Mouse (Mus musculus): ENCODE measurements at regions not wholly inside any gene's neighbourhood (a gene's known extent, or its start where the extent isn't known, plus 50 kb on each side); places are given as distances from the start of the nearest gene placed in this dataset.
A peak's percentile ranks its signal among the peaks of the same experiment; 100 is the strongest.

GRCm38 (mm10) chr8:81147239-81147638 lies 132.5 kb upstream of the Usp38 start:
- H3K27ac ChIP-seq (replicated peaks; ENCODE audit: low read depth, low read length), result no peak overlapping the region
- TF ChIP-seq POLR2A (IDR thresholded peaks at IDR 0.05; ENCODE audit: borderline replicate concordance, extremely low read depth, insufficient read depth, insufficient read length), result no peak
- 78% methylated on average over 3 of the region's 3 CpGs for WGBS
- no peak overlapping the region for H3K9ac ChIP-seq (ENCODE audit: low read depth, low read length, severe bottlenecking)
- H3K27me3 ChIP-seq (ENCODE audit: control insufficient read depth, insufficient read depth, low read length), result no peaks in the 10 kb centered on the region
- no peak overlapping the region for H3K4me2 ChIP-seq (replicated peaks; ENCODE audit: low read depth, low read length, severe bottlenecking)
- no peaks in the 10 kb centered on the region for H3K9me3 ChIP-seq (ENCODE audit: control insufficient read depth, low read length)
- H3K4me1 ChIP-seq (ENCODE audit: control insufficient read depth, insufficient read depth, low read length), result no peaks in the 10 kb centered on the region; the same call in 1 of the 2 replicates
- DNase-seq (ENCODE audit: low spot score) (no peak), ATAC-seq (ENCODE audit: low FRiP score, low read depth) (no peak)
- H3K4me3 ChIP-seq (replicated peaks; ENCODE audit: low read length), result no peak overlapping the region
- no peaks in the 10 kb centered on the region for H3K36me3 ChIP-seq (ENCODE audit: control insufficient read depth, insufficient read depth, low read length)

DNA sequence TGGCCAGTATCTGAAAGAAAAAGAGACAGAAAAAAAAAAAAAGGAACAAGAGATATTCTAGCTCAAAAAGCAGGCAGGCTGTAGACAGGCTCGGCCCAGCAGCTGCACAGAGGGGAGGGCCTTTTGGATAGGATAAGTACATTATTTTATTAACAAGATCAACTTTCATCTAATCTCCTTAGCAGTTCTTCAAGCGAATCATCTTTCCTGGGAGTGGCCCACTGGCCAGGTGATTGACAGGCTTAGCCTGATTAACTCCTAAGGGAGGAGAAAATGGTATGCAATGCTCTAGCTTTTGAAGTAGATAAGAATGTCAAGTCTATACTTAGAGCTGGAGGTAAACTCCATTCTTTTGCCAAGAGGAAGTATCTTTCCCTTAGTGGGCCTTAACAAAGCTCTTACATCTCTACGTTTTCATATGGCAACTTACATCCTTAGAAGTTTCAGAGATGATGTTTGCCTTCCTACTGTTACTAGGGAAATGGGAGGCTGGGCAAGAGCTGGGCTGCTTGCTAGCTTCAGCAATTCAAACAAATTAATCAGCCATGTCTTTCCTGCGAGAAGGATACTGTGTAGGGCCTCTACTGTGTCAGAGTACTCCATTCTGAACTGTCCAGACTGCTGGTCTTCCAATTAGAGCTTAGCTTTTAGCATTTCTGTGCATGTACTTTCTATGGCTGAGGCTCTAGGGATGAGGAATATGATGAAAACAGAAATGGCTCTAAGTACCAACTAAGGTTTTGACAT lies 92.2 kb upstream of the Usp38 start:
- ATAC-seq (ENCODE audit: low FRiP score, low read depth), result no peak
- Histone ChIP-seq H3K36me3 (ENCODE audit: control insufficient read depth, insufficient read depth, low read length) (no peaks in the 10 kb centered on the region), H3K4me1 (ENCODE audit: control insufficient read depth, insufficient read depth, low read length) (no peaks in the 10 kb centered on the region), H3K4me3 (replicated peaks; ENCODE audit: low read length) (no peak overlapping the region), H3K4me2 (replicated peaks; ENCODE audit: low read depth, low read length, severe bottlenecking) (no peak overlapping the region), H3K9me3 (ENCODE audit: control insufficient read depth, low read length) (no peaks in the 10 kb centered on the region), H3K27me3 (ENCODE audit: control insufficient read depth, insufficient read depth, low read length) (no peaks in the 10 kb centered on the region), H3K9ac (ENCODE audit: low read depth, low read length, severe bottlenecking) (no peak overlapping the region), H3K27ac (replicated peaks; ENCODE audit: low read depth, low read length) (no peak overlapping the region)
- 61% methylated on average over 4 of the region's 4 CpGs for WGBS
- no peak for DNase-seq (ENCODE audit: low spot score)
- no peak for TF ChIP-seq POLR2A (IDR thresholded peaks at IDR 0.05; ENCODE audit: borderline replicate concordance, extremely low read depth, insufficient read depth, insufficient read length)

- Histone ChIP-seq H3K27me3 (ENCODE audit: control insufficient read depth, insufficient read depth, low read length) (no peaks in the 10 kb centered on the region), H3K9me3 (ENCODE audit: control insufficient read depth, low read length) (no peaks in the 10 kb centered on the region), H3K4me2 (replicated peaks; ENCODE audit: low read depth, low read length, severe bottlenecking) (no peak overlapping the region), H3K27ac (replicated peaks; ENCODE audit: low read depth, low read length) (no peak overlapping the region), H3K9ac (ENCODE audit: low read depth, low read length, severe bottlenecking) (no peak overlapping the region), H3K4me3 (replicated peaks; ENCODE audit: low read length) (no peak overlapping the region), H3K36me3 (ENCODE audit: control insufficient read depth, insufficient read depth, low read length) (no peaks in the 10 kb centered on the region), H3K4me1 (ENCODE audit: control insufficient read depth, insufficient read depth, low read length) (peaks cover 4% of the 10 kb centered on the region; the same call in 1 of the 2 replicates)
- 75% methylated on average over 2 of the region's 2 CpGs for WGBS
- no peak for ATAC-seq (ENCODE audit: low FRiP score, low read depth)
- TF ChIP-seq POLR2A (IDR thresholded peaks at IDR 0.05; ENCODE audit: borderline replicate concordance, extremely low read depth, insufficient read depth, insufficient read length), result no peak
- DNase-seq (ENCODE audit: low spot score), result no peak
Observed at GRCm38 (mm10) chr8:81098963-81099362, 84.2 kb upstream of the Usp38 start.

DNA sequence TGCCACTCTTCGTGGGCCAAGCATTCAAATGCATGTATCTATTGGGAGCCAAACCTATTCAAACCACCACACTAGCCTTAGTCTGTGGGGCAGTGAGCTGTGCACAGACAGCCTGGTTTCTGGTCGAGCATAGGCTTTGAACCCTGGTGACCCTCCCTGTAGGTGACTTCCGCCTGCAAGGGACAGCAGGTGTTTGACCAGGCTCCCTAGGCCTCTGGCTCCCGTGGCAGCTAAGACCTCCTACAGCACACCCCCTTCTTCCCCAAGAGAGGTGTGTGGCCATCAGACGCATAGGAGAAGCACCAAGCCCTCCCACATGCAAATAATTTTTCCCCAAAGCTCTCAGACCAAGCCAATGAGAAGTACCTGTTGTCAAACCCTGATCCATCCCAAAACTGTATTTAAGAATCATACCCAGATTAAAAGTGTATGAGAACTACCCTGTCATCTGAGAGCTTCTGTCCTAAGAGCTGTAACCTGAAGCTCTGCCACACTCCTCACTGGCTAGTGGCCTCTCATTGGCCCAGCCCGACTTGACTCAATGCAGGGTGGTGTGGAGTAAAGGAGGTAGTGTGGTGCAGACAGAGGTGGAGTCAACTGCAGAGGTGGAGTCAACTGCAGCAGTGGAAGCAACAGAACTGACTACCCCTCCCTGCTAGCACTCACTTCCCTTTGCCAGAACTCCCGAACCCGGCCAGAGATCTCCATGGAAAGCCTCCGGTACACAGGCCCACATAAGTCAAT lies 82.5 kb upstream of the Usp38 start:
- ATAC-seq (ENCODE audit: low FRiP score, low read depth) (peak; percentile 65; the same call in 1 of the 2 replicates), DNase-seq (ENCODE audit: low spot score) (no peak)
- no peak overlapping the region for H3K27ac ChIP-seq (replicated peaks; ENCODE audit: low read depth, low read length)
- H3K4me1 ChIP-seq (ENCODE audit: control insufficient read depth, insufficient read depth, low read length), result peaks cover 4% of the 10 kb centered on the region; the same call in 1 of the 2 replicates
- no peaks in the 10 kb centered on the region for H3K9me3 ChIP-seq (ENCODE audit: control insufficient read depth, low read length)
- H3K36me3 ChIP-seq (ENCODE audit: control insufficient read depth, insufficient read depth, low read length), result no peaks in the 10 kb centered on the region
- no peak for TF ChIP-seq POLR2A (IDR thresholded peaks at IDR 0.05; ENCODE audit: borderline replicate concordance, extremely low read depth, insufficient read depth, insufficient read length)
- WGBS, result 21% methylated on average over 9 of the region's 9 CpGs
- H3K4me2 ChIP-seq (replicated peaks; ENCODE audit: low read depth, low read length, severe bottlenecking), result no peak overlapping the region
- H3K9ac ChIP-seq (ENCODE audit: low read depth, low read length, severe bottlenecking), result no peak overlapping the region
- no peak overlapping the region for H3K4me3 ChIP-seq (replicated peaks; ENCODE audit: low read length)
- H3K27me3 ChIP-seq (ENCODE audit: control insufficient read depth, insufficient read depth, low read length), result no peaks in the 10 kb centered on the region

DNA sequence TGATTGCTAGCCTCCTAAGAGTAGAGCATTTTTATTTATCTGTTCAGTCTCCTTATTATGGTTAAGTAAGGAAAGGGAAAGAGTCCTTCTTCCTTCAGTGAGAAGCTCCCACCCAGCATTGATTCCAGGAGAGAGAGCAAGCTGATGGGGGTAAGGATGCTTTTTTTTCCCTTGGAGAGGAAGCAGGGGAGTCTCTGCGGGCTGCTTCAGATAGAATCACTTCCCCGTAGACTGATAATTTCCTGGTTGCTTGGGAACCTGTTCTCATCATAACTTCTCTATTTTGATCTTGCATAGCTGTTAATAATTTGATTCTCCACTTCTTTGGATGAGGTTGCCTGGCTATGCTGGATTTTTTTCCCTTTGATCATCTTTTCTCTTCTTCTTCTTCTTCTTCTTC lies 80.5 kb upstream of the Usp38 start:
- no peak overlapping the region for H3K4me2 ChIP-seq (replicated peaks; ENCODE audit: low read depth, low read length, severe bottlenecking)
- no peak overlapping the region for H3K27ac ChIP-seq (replicated peaks; ENCODE audit: low read depth, low read length)
- peaks cover 4% of the 10 kb centered on the region; the same call in 1 of the 2 replicates for H3K4me1 ChIP-seq (ENCODE audit: control insufficient read depth, insufficient read depth, low read length)
- 72% methylated on average over 2 of the region's 2 CpGs for WGBS
- H3K9ac ChIP-seq (ENCODE audit: low read depth, low read length, severe bottlenecking), result no peak overlapping the region
- H3K9me3 ChIP-seq (ENCODE audit: control insufficient read depth, low read length), result no peaks in the 10 kb centered on the region
- DNase-seq (ENCODE audit: low spot score) (no peak), ATAC-seq (ENCODE audit: low FRiP score, low read depth) (no peak)
- TF ChIP-seq POLR2A (IDR thresholded peaks at IDR 0.05; ENCODE audit: borderline replicate concordance, extremely low read depth, insufficient read depth, insufficient read length), result no peak
- no peaks in the 10 kb centered on the region for H3K36me3 ChIP-seq (ENCODE audit: control insufficient read depth, insufficient read depth, low read length)
- H3K4me3 ChIP-seq (replicated peaks; ENCODE audit: low read length), result no peak overlapping the region
- no peaks in the 10 kb centered on the region for H3K27me3 ChIP-seq (ENCODE audit: control insufficient read depth, insufficient read depth, low read length)
